Mouse (Mus musculus) retina, postnatal 1 day (tissue): Measurements from ENCODE around the gene Sfswap.
"Not testable (repeated sequence)": the region's sequence is repeated elsewhere in the genome, so short reads cannot be mapped to it uniquely, and the experiment has no call there.

Source experiments
- DNase-seq: peaks from one replicate; pipeline ENCODE4 v3.0.0-alpha.2; 2012

Gene Sfswap

DNA sequence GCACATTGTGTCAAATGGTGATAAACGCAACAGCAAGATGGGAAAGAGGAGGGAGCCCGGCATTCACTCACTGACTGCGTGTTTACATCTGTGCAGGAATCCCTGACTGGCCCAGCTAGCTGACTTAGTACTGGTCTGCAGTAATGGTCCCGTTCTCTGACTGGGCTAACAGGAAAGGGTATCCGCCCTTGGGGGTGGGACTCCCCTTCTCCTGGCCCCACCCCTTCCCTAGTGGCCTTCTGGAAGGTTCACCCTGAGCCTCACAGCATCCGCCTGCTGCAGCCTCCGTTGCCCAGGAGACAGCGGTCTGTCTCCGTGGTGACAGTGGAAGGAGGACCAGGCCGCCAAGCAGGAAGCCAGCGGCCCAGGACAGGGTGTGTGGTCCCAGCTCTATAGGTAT lies 89.9 kb downstream of the Sfswap start:
- peak; percentile 51 for DNase-seq

DNA sequence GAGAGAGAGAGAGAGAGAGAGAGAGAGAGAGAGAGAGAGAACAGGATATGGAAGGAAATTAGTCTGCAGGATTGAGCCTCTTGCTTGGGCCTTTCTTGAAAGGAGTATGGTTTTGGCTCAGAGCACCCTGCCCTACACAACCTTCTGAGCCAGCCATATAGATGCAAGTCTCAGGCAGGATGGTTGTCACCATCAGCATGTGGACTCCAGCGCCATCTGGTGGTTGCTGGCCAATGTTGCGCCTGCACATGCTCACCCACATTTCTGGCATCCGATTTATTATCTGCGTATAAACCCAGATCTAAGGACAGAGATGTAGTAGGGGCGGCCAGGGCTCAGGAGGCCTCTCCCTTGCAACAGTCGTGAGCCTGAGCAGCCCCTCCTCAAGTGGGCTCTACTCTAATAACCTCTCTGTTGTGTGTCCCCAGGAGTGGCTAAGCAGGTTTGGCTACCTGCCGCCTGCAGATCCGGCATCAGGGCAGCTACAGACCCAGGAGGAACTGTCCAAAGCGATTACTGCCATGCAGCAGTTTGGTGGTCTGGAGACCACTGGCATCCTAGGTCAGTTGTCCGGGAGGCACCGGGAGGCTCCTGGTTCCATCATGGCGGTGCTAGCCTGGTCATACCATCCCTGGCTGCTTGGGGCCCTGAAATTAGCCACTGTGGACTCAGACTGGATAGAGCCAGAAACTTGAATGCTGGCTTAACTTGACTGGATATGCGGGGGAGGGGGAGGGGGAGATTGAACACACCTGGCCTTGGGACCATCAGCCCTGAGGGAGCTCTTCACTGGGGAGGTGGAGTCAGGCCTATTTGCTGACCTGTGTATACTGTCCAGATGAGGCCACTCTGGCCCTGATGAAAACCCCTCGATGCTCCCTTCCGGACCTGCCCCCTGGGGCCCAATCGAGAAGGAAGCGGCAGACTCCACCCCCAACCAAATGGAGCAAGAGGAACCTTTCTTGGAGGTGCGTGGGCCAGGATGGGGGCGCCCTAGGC lies 93.4 kb downstream of the Sfswap start:
- DNase-seq: peak; percentile 81

DNA sequence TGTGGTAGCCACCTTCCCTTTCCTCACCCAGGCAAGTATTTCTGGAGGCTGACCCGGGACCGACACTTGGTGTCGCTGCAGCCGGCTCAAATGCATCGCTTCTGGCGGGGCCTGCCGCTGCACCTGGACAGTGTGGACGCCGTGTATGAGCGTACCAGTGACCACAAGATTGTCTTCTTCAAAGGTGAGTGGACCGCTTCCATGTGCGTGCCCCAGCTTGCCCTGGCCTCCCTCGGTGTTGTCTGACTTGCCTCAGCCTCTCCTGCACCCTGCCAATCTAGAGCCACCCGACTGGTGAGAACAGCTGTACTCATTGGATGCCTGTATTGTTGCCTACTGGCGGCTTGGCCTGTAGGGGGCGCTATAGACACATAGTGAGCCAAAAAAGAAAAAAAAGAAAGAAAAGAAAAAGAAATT lies 101.1 kb downstream of the Sfswap start:
- peak; percentile 44 for DNase-seq

DNA sequence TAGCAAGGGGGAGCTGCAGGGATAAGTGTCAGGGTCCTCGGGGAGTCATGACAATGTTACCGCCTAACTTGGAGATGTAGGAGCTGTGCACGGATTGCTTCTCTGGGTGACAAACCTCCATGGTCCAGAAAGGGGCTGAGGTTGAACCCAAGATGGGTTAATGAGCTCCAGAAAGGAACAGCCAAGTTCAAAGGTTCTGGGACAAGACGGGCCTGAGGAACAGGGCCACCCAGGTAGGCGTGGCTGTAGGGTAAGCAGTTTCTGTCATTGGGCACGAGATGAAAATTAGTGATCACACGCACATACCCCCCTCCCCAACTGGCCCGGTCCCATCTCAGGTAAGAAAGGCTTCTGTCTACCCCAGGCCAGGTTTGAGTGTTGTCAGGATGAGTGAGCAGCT lies 106.5 kb downstream of the Sfswap start:
- no peak for DNase-seq

DNA sequence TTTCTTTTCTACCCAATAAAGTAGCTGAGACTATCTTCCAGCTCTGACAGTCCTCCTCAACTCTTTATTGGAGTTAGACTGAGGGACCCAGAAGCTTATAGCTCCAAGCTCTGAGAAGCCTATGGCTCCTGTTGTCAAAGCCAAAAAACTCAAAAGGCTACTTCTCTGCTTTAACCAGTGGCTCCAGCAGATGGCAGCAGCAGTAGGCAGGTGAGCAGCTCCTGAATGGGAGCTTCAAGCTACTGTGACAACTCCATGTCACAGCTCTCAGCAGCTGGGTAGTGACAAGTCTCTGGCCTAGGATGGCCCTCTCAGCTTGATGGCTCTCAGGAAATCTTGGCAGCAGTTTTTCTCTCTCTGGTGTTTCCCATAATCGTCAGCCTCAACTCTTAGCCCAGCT lies 110.0 kb downstream of the Sfswap start:
- DNase-seq: peak; percentile 81

DNA sequence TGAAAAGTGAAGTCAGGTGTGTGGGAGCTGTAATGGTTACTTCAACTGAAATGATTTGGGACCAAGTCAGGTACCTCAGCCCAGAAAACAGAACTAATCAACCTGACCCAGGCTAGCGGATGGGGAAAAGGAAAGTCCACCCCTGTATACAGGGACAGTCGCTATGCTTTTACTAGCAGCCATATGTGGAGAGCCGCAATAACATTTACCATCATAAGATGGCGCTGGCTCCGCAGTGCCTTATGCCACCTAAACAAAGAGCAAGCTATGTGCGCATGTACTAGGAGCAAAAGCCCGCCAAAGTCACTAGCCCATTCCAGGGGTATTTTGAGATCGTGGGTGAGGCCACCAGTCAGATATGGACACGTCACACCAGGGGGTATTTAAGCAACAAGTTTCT lies 119.6 kb downstream of the Sfswap start:
- DNase-seq: not testable (repeated sequence)
